Comparison of ENCODE assay signal across 7 mouse cellular contexts in genomic region chr19:3527531-3527930, GRCm38 (mm10).
"Had no signal": no experiment of that assay in that cellular context is flagged by ENCODE, and none has a peak within 500 bp of the region (broad histone marks: within the 10 kb centered on the region; RNA-seq: fewer than 3 reads in every experiment).

No protein-coding gene starts in this region.

- DNase-seq: kidney, adult 2 months; kidney, postnatal 14 days; lung, embryonic 14.5 days; lung, postnatal 10 days; lung, postnatal 4 days; midbrain, embryonic 14.5 days; thymus, postnatal 36 days had no signal
